Mouse (Mus musculus) granulocyte monocyte progenitor cell, adult 5-6 weeks (primary cell): Measurements from ENCODE around the gene Nmral1. TPM values are rescaled to one million over a fixed set of nuclear protein-coding genes. Genes with fewer than 3 reads are reported as not detected.
"Not testable (repeated sequence)": the region's sequence is repeated elsewhere in the genome, so short reads cannot be mapped to it uniquely, and the experiment has no call there.

Experiments
- ATAC-seq: replicated peaks from 2 replicates; pipeline ENCODE4 v1.8.0; 2016; ENCODE audit warnings: mild to moderate bottlenecking, moderate TSS enrichment, inconsistent platforms; ENCODE audit not compliant: poor library complexity, severe bottlenecking
- total RNA-seq, 2 experiments: library from RNA; stranded (forward) in 1 of 2; stranded (reverse) in 1 of 2; fragments of 200-712, 200-1000 nt in 1 of 2; fragments of >200 nt in 1 of 2; fragmentation: Nextera tagmentation in 1 of 2; gene quantifications; 2 replicates each; pipeline ENCODE4 v1.2.3; 2014 to 2017

The Nmral1 gene
- total RNA-seq, 2 experiments from 2014 or later: 50.8 to 82.9 TPM

DNA sequence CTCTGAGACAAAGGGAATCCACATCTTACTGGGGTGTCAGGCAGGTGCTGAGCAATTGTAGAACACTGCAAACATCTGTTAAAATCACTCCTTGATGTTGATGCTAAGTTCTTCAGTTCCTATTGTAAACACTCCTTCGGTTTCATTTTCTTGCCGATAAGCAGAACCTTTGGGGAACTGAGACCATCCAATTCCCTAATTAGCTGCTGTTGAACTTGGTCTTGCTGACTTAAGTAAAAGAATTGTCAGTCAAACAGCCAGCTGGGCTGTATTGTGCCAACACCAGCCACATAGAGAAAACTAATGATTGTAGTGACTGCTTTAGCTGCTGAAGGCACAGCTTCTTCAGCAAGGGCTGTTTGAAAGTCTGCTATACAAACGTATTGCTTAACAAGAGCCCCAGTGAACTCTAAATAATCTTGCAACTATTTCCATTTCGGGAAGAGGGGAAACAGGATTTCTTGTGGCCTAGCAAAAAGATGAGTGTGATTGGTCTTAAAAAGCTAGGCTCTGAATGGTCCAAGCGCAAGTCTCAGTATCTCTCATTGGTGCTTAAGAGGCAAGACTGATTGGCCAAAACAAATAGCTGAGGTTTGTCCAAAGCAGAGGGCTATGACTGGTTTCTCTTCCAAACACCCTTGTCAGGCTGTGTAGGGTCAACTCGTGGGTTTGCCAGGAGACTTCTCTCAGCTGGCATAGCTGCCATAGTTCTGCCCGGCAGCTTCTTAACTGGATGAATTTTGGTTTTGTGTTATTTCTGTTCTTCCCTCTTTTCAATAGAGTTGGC is 3.2 kb upstream of the Nmral1 start:
- peak; percentile 26 for ATAC-seq

DNA sequence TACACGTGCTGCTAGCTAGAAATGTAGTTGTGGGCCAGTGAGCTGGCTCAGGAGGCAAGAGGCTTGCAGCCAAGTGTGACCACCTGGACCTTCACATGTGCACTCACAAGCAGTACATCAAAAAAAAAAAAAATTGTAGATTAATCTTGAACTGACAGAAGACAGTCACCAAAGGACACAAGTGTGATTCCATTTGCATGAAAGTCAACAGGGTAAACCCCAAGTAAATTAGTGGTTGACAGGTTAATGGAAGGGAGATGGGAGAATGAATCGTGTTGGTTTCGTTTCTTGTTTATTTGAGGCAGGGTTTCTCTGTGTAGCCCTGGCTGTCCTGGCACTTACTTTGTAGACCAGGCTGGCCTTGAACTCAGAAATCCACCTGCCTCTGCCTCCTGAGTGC is 1.3 kb downstream of the Nmral1 start:
- no peak for ATAC-seq

DNA sequence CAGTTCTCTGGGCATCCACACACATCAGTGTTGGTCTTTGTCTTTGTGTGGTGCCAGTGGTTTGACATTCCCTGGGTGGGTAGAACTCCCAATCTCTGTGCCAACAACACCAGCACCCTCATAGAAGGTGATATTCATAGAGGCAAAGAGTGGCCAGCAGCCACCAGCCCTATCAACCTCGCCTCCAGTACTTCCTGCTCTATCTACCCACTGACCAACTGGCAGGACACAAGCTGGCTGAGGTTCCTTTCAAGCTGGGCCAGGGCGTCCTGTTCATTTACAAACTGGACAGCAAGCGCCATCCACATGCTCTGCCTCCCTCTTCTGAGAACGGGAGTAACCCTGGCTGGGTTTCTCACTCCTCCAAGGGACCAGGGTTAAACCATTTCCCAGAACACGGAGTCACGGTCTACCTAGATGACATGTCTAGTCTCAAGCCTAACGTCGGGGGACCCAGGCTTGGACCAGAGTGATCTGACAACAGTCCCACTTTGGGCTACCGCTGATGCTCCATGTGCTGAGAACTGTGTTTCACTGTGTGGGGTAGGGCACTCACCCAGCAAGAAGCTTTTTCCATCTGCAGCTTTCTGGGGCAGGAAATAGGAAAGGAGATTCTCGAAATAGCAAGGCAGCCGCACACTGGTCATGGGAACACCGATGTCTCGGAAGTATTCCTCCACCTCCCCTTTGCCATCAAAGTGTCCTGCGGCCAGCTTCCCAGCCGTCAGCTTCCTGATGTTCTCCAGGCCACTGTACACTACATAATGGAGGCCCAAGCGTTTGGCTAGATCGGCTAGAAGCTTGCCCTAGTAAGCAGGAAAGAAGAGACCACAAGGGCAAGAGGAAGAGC is 5.1 kb downstream of the Nmral1 start:
- no peak for ATAC-seq

DNA sequence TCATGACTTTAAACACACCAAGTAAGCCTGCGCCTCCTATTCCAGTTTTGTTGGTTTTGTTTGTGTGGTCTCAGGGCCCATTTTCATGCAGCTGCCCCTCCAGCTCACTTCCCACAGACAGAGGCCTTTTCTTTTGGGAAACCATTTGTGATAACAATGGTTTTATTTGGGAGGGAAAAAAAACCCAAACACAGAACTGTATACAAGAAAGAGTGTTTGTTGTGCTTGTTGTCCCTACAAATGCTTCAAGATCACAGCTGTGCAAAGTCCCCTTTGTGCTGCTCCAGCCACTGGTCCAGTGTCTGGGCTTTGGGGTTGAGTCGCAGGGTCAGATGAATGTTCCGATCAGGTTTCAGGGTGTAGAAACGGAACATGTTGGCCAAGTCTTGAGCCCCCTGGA is 8.0 kb downstream of the Nmral1 start:
- no peak for ATAC-seq

DNA sequence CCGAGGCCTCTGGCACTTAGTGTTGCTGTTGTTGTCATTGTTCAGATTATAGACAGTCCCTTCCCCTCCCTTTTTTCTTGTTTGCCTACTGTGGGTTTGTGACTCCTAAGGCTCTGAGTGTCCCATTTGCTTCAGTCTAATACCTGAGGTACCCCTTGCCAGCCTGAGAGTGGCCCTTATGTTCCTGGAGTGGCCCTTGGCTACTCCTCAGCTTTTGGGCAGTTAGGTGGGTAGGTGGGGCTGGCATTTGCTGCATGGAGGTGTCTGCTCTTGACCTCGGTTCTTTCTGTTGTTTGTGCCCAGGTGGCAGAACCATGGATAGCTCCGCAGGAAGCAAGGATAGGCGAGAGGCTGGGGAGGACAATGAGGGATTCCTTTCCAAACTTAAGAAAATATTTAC is 13.6 kb downstream of the Nmral1 start:
- ATAC-seq: no peak

DNA sequence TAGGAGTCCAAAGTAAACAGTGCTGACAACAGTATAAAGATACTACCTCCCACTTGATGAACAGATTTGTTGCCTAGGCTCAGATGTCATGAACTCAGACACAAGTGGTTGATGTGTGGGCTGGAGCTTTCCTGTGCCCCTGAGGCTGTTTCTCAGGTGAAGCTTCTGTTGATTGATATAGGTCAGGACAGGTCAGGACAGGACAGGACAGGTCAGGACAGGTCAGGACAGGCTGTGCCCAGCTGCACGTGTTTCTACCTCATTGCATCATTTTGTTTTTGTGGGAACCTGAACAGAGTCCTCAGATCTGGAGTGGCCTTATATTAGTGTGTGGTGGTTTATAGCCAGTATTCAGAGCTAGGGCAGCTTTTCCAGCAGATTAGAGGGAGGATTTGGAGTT is 16.5 kb downstream of the Nmral1 start:
- no peak for ATAC-seq

DNA sequence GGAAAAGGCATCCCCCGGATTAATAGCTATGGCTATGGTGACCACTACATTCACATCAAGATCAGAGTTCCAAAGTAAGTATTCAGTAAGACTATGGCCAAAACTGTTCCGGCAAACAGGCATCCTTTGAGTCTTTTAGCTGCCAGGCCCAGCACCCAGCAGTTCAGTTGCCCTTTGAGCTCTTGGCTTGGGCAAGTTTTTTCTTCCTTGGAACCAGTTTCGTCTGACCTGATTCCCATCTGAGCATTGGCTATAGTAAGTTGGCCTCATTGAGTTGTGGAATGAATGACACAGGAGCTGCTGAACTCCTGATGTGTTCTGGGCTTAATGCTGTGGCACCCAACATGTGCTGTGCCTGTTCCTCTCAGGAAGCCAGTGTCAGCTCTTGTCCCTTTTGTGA is 17.9 kb downstream of the Nmral1 start:
- no peak for ATAC-seq

DNA sequence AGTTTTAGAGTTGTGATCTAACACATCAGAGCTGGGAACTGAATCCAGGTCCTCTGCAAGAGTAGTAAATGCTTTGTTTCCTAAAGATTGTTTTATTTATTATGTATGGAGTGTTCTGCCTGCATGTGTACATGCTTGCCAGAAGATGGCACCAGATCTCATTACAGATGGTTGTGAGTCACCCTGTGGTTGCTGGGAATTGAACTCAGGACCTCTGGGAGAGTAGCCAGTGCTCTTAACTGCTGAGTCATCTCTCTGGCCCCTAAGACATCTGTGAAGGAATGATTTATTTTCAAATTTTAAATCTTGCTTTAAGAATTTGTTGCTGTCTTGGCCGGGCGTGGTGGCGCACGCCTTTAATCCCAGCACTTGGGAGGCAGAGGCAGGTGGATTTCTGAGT is 29.8 kb downstream of the Nmral1 start:
- ATAC-seq: not testable (repeated sequence)

DNA sequence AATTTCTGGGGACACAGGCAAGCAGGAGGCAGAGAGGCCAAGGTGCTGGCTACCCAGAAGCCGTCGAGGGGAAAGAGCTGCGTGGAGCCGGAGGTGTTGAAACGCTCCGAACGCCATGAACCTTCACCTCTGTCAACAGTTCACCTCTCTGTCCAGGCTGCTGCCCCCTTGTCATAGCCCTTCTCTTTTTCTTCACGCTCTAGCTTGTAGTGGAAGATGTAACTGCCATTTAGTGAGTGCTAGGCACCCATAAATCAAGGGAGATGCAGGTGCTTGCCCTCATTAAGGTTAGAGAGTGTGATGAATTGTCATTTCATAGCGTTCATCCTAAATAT is 34.7 kb downstream of the Nmral1 start:
- peak; percentile 10; the same call in 1 of the 2 replicates for ATAC-seq

DNA sequence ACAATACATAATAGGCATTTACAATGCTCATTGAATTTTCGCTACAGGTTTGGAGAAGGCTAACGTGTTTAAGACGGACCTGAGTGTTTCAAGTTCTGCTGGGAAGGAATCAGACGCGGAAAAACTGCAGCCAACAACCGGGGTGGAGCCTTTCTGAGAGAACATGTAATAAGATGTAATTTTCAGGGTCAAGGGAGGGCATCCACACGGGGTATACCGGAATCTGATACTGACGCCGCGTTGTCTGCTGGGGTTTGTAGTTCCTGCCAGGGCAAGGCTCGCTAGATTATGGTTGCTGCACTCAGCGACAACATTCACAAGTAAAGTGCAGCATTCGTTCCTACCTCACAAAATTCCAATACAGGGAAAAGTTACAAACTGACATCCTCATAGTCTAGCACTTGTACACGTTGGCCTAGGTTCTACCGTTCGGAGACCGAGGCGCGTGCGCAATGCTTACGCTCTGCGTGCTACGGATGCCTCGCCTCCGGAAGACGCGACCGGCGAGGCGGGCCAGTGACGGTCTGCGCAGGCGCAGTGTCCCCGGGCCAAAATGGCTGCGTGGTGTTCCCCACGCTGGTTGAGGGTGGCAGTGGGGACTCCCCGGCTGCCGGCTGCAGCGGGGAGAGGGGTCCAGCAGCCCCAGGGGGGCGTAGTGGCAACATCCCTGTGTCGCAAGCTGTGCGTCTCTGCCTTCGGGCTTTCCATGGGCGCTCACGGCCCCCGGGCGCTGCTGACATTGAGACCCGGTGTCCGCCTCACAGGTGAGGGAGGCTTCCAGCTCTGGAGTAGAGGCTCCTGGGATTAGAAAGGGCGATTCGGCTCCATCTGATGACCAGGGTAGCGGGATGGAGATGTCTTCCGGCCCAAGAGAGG is 35.3 kb downstream of the Nmral1 start:
- peak; percentile 70 for ATAC-seq

DNA sequence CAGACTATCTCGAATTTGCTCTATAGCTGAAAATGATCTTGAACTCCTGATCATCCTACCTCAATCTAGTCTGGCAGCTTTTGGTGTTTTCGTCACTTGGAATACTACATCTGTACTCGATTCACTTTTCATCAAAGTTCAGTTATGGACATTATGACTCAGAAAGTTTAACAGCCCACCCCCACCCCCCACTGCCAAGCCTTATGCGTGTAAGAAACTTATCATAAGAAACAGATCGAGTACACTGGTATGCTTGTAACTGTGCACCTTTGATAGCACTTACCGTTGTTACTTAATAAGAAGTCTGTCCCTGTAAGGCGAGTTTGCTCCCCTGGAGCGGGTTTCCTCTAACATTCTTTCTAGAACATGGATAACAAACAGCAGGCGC is 36.0 kb downstream of the Nmral1 start:
- ATAC-seq: no peak

DNA sequence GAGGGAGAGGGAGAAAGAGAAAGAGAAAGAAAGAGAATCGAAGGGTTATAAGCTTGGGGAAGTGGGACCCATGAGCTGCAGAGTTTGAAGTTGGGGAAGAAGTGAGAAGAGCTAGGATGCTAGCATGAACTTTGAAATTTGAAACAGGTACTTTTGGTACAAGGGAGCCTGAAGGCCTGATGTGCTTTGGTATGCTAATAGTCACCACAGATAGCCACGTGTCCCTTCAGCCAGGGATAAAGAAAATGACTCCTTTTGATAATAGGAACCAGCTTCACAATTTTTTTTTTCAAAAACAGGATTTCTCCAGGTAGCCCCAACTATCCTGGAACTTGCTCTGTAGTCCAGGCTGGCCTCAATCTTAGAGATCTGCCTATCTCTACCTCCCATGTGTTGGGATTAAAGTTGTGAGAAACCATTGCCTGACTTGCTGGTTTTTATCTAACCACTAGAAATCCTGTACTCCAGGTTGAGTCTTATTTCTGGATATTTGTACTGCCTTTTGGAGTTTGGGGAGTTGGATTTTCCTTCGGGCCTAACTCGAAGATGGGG is 36.5 kb downstream of the Nmral1 start:
- no peak for ATAC-seq

DNA sequence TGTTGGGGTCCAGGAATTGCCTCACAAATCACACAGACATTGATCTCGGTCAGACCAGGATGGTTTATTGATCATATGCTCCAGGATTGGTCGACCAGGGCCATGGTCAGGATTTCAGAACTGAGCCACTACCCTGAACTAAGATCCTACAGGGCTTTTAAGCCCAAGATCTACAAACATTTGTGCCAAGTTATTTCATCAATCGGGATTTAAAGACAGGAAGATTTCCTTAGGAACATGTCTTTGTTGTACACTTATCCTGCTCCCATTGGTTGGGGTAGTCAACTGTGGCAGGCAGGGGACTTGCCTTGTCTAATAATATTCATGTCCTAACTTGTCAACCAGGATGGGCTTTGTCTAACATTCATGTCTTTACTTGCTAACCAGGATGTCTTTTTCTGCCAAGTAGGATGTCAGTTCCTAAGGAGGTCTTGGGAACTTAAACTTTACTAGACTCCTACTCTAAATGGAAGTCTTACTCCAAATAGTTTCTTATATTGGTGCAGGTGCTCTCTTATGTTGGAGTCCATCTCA is 38.2 kb downstream of the Nmral1 start:
- ATAC-seq: not testable (repeated sequence)

DNA sequence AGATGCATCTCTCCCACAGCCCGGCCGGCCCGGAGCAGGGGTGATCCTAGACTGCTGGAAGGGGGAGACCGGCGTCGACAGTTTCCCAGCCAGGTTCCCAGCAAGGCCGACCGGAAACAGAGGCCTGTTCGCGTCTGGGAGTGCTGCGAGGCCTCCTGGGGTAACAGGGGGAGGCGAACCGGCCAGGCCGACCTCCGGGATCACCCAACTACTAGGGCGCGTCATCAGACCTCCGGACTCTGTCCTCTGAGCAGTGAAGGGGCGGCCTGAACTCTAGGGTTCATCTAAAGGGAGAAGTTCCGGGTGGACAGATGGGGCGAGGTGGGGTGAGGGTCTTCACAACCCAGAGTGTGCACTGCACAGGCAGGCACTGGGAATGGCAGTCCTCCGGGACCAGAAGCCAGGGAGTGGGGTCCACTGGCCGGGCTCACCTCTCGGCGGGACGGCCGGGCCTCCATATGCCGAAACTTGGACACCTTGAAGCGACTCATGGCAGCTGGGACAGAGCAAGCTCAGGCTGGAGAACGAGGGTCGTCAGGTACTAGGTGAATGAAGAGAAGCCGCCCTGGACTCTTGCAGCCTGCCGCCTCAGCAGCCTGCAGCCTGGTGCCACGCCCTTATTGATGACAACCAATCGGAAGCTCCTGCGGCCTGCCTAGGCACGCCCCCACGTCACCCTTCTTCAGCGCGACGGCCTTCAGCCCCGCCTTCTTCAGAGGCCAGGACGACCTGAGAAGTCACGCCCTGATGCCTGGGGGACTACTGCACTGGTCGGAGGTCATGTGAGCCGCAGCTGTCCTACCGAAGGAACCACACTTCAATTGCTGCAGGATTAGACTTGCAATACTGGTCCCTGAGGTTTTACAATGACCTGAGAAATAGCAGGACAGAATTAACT is 39.8 kb downstream of the Nmral1 start, which contains the start of gene Coro7:
TSS of gene Coro7 (minus strand) at position 657 of the 898 bp plus-strand sequence.
- peak; percentile 74 for ATAC-seq

DNA sequence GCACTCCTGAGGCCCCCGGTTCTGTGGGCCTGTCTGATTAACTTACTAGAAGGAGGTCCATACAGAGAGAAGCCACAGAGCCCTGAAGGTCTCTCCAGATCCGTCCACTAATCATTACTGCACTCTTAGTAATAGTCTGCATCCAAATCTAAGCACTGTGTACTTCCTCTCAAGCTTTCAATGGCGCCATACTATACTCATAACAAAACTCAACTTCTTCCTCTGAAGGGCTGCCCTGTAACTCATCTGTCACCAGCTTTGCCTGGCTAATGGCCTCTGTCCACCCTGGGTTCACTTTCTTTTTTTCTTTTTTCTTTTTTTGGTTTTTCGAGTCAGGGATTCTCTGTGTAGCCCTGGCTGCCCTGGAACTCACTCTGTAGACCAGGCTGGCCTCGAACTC is 41.1 kb downstream of the Nmral1 start:
- ATAC-seq: peak; percentile 10; the same call in 1 of the 2 replicates

DNA sequence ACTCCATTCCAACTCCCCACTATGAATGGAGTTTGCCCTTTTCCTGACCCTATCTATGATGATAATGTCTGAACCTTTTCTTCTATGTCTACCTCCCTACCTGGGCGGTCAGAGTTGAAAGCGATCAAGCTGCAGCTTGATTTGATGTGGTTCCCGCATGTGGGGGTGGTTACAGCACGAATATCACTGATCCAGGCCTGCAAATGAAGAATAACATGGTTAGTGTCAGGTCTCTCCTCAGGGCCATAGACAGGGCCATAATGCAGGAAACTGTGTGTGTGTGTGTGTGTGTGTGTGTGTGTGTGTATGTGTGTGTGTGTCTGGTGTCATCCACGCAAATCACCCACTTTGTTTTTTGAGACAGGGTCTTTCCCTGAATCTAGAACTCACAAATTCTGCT is 42.3 kb downstream of the Nmral1 start:
- no peak for ATAC-seq

DNA sequence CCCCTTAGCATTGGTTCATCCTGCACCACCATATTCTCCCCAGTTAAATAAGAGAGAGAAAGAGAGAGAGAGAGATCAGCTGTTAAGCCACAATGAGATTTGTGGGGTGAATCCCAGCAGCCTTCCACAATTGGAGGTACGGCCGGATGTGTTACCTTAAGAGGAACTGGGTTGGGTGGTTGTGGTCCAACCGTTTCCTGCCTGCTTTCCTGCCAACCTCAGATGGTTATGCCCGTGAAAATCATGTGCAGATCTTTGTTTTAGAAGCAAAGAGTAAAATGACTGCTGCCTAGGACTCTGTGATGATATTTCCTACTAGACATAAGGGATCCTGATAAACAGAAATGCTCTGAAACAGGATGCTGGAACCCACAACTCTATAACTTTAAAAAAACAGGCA is 45.1 kb downstream of the Nmral1 start:
- ATAC-seq: peak; percentile 85

DNA sequence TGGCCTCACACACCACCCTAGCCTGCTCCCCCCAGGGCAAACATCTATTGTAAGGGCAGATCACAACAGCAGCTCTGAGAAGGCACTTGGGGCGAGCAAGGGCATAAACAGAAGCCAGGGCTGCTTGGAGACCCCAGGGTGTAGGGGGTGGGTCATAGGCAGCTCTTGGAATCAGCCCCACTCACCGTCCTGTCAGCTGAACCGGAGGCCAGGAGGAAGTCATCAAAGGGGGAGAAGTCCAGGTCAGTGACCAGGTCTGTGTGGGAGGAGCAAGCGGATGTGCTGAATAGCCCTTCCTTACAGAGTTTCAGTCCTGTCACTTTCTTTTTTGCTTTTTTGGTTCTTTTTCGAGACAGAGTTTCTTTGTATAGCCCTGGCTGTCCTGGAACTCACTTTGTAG is 48.8 kb downstream of the Nmral1 start:
- no peak for ATAC-seq

DNA sequence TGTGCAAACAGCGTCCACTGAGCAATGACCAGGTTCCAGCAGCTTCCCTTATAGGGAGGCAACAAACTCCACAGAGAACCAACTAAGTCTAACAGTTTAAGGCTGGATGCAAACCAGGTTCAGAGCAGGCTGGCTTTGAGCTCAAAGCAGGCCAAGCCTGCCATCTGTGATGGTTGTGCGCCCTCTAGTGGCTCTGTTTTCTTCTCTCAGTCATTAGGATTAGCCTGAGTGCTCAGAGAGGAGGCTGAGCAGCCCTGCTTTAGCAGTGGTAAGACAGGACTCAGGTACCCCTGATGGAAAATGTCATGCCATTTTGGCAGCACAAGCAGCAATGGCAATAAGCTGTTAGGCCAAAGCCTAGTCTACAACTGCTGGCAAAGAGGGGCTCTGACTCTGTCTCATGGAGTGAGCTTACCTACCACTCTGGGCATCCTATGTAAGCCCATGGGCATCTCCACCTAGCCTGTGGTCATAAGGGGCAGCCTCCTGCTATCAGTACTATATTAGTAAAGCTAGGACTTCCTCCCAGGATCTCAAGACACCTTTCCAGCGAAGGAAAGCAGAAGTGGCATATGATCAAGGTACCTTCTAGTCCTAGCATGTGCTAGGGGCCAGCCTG is 51.9 kb downstream of the Nmral1 start:
- ATAC-seq: peak; percentile 86
